Mouse (Mus musculus): ENCODE measurements around the gene Otop2. TPM values are rescaled to one million over a fixed set of nuclear protein-coding genes. Genes with fewer than 3 reads are reported as not detected.
A peak's percentile ranks its signal among the peaks of the same experiment; 100 is the strongest.

Otop2 gene
- 1 to 10 TPM in 3 of 4 experiments, under 1 TPM in 1; 0.91 to 3.2 (median 1.5) TPM for total RNA-seq (2022)

DNA sequence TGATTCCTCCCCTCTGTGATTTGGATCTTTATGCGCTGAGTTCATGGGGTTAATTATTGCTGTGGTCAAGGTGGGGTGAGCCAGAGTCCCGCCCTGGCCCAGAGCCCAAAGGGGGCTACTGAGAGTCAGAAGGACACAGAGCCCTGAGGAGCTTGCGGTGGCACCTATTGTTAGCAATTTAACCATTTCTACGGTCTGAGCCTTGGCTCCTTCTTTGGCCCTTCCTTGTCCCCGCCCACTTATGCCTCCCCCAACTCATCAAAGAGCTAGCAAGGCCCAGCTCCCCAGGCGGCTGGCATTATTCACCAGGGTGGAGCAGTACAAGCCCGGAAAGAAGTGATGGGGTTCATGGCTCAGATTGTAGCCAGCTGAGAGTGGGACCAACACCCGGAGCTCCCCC, at the start of gene Otop2:
TSS of gene Otop2 (plus strand) at position 301 of the 400 bp plus-strand sequence.
- no peak for DNase-seq (ENCODE audit: low spot score in 2 of 2)

DNA sequence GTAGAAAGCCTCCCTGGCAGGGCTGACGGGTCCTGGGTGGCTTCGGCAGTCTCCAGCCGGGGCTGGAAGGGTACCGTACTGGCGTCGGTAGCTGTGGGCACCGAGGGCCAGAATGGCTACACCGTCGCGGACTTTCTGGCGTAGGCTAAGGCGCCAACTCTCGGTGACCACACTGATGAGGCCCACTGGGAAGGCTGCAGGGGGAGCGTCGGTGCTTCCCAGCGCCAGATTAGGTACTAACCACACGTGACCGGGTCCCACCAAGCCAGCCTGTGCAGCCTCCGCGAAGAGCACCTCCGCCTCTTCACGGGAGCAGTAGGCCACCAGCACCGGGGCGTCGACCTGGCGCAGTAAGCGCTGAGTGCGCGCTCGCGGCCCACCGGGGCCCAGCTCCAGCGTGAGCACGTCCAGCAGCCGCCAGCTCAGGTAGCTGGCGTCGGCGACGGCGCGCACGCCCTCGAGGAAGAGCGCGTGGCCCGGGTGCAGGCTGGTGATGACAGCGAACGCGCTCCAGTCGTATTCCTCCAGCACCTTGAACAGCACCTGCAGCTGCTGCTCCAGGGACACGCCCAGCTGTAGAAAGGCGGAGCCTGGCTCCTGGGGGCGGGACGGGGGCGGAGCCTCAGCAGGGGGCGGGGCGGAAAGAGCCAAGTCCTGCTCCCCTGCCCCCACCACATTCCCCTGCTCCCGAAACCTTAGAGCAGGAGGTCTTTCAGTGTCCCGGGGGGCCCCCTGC, 49.0 kb upstream of the Otop2 start:
- DNase-seq (ENCODE audit: low spot score in 2 of 2), result no peak

GRCm38 (mm10) chr11:115259134-115259533, 47.8 kb upstream of the Otop2 start:
- no peak for DNase-seq (ENCODE audit: low spot score in 2 of 2)

DNA sequence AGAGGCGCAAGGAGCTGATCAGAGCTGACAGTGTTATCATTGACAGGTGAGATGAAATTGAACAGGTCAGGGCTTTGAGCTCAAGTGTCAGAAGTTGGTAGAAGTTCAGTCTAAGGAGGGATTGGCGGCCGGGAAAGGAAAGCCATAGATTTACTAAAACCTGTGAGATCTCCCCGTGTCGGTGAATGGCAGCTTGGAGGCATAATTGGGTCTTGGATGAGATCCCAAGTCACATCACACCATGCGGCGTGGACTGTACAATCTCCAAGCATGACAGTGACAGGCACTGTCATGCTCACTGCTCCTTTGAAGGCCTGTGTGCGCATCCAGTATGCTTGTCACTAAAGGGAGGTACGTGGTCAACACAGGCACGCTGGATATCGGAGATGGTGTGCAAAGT, 44.0 kb upstream of the Otop2 start:
- no peak for DNase-seq (ENCODE audit: low spot score in 2 of 2)

DNA sequence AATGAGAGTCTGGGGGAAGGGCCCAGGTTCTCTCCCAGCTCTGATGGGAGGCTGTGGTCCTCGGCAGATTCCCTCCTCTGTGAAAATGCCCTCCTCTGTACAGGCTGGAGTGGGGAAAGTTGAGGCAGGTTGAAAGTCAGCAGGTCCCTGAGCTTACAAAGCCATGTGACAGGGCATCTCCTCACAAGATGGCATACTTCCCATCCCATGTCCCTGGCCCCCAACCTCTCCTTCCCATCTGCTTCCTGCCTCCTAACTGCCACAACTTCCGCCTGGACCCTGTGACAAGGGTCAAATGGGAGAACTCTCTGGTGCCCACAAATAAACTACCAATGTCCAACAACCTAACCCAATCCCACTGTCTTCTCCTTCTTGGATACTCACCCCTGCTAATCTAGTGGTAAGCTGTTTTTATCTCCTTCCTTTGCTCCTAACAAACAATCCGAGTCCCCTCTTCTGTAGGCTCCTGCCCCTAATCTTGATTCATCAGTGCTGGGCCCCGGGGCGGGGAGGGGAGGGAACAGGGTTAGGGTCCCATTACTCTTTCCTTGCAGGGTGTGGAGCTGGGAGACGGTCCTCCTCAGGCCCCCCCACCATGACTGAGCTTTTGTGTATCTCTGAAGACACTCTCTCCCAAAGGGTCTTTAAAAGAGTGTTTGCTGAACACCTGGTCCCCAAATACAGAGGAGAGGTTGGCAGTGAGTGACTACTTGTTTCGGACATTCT, 42.7 kb upstream of the Otop2 start:
- no peak for DNase-seq (ENCODE audit: low spot score in 2 of 2)

- no peak for DNase-seq (ENCODE audit: low spot score in 2 of 2)
These were observed 41.9 kb upstream of the Otop2 start for GRCm38 (mm10) chr11:115264862-115265668.

DNA sequence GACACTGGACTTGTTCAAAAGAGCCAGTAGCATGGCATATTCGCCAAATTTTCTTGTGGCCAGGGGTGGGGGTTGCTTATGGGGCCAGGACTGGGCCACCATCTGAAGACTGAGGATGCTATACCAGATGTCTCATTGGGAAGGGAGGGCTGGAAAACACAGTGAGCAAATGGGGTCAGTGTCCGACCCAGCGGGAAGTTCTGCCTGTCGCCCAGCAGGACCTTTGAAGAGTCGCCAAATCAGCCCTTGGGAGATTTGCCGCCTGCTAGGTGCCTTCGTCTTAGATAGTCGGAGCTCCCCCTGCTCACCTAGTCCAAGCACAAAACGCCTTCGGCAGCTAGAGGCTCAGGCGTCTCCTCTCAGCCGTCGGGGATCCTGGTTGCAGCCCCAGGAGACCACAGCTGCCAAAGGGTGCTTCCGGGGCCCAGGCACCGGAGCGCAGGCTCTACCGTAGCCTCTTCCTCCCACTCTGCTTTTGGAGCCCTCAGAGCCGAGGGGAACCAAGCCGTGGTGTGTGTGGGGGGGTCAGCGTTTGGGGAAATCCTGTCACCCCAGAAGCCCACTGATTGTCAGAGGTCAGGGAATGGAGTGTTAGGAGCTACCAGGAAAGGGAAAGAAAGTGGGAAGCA, 41.1 kb upstream of the Otop2 start:
- DNase-seq (ENCODE audit: low spot score in 2 of 2), result no peak

GRCm38 (mm10) chr11:115266400-115266778, 40.6 kb upstream of the Otop2 start:
- DNase-seq (ENCODE audit: low spot score in 2 of 2), result no peak

DNA sequence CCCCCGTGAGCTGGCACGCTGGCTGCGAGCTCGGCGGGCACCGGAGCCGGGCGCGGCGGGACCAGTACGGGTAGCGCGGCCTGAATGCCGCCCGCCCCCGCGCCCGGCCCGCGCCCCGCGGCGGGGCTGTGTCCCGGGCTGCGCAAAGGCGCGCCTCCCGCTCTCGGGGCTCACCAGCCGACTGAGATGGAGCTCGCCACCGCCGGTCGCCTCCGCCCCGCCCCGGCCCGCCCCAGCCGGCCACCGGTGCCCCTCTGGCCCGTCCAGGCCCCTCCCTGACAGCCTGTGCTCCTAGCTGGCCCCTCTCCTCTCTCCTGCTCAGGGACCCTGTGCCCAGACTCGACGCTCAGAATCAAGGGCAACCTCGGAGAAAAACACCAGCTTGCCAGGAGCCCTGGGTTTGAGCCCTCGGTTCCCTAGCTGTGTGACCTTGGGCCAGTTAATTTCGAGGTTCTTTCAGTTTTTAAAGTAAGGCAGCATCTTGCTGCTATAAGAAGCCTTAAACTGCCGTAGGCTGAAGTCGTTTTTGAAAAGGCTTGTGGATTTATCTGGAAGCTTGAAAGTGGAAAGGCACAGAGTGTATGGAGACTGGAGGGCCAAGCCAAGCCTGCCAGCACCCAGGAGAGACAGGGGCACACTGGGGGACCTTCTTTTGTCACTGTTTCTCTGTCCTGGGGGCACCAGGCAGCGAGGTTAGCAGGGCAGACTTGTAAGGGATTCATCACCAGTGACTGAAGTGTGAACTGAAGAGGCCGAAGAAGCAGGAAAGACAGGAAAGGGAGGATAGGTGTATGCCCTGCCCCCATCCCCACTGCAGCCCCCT, 39.7 kb upstream of the Otop2 start, which contains the start of gene Grin2c:
TSS of gene Grin2c (minus strand) at position 183 of the 823 bp plus-strand sequence.
- no peak for DNase-seq (ENCODE audit: low spot score in 2 of 2)

GRCm38 (mm10) chr11:115267958-115268357, 39.0 kb upstream of the Otop2 start:
- DNase-seq (ENCODE audit: low spot score in 2 of 2), result no peak

DNA sequence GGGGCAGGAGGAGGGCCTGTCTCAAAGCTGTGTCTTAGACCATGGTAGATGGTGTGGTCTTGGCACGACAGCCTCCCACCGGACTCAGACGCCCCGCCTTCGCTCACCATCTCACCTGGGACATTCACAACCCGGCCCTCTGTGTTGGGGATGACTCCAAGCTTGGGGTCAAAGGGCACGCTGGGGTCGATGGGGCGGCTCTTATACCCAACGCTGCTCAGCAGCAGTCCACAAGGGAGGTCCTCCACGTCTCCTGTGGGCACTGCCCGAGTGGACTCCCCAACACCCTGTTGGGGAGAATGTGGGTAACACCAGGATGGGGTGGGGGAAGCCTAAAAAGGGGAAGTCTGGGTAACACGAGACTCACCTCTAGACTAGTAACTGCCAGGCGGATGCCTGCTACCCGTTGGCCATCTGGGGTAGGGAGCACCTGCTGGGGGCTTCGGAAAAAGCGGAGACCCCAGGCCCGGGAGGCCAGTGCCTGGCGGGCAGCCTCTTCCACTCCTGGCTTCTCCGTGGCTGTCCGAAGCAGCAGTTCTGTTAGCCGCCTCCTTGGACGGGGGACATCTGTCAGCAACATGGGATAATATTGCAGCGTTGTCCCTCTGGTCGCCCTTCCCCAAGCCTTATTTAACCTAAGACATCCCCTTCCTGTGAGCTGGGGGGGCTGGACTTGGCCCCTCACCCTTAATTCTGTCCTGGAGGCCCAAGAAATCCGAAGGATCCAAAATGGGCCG, 37.5 kb upstream of the Otop2 start:
- DNase-seq (ENCODE audit: low spot score in 2 of 2), result no peak

GRCm38 (mm10) chr11:115270148-115270861, 36.7 kb upstream of the Otop2 start:
- peak; percentile 60 to 74 for DNase-seq (ENCODE audit: low spot score in 2 of 2)

DNA sequence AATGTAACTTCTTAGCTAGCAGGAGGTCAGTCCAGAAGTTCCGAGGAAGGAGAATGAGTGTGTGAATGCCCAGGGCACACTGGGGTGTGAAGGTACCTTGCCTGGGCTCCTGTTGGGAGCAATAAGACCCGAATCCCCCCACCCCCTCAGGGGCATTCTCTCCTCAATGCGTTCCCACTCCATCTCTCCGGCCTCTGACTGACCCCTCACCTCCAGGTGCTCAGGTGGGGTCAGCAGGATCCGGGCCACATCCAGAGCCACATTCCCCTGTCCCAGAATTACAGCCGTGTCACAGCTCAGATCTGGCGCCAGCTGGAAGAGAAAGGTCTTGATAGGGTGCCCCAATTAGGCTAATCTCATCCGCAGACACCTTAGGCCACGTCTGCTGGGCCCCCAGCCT, 35.9 kb upstream of the Otop2 start:
- DNase-seq (ENCODE audit: low spot score in 2 of 2), result no peak

DNA sequence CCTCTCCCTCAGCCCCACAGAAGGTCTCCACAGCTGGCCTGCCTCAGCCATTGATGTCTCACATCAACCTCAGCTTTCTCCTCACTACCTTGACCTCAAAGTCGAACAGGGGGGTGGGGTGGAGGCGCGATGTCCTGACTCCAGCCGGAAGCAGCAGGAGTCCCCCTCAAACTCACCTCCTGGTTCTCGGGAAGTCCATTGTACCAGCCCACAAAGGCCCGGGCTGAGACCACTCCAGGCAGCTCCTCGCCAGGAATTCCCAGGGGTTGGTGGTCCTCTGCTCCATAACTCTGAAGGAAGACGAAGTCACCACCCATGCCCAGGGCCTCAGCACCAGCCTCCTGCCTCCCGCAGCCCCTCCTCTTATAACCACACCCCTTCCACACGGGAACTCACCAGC, 35.5 kb upstream of the Otop2 start:
- DNase-seq (ENCODE audit: low spot score in 2 of 2), result no peak

DNA sequence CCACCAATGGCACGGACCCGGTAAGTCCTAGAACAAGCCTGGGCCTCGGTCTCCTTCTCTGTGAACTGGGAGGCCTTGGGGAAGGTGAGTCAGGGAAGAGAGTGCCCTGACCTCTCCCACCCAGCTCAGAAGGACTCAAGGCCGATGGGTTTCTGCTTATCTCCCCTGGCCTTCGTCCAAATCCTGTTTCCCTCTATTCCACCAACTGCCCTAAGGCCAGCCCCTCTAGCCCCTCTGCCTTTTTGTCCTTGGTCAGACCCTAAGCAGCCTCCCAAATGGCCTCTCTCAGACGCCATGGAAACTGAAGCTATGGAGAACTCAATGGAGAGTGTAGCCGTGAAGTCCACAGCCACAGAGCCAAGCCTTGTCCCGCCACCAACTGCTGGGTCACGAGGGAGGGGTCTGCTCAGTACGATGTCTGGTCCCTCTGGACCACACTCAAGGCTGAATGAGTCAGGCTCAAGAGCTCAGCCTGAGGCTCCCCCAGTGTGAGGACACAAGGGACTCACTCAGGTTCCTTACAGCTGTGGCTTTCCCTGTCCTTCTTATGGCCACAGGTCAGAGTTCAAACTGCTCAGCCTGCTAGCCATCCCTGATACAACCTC, 34.0 kb upstream of the Otop2 start:
- no peak for DNase-seq (ENCODE audit: low spot score in 2 of 2)

DNA sequence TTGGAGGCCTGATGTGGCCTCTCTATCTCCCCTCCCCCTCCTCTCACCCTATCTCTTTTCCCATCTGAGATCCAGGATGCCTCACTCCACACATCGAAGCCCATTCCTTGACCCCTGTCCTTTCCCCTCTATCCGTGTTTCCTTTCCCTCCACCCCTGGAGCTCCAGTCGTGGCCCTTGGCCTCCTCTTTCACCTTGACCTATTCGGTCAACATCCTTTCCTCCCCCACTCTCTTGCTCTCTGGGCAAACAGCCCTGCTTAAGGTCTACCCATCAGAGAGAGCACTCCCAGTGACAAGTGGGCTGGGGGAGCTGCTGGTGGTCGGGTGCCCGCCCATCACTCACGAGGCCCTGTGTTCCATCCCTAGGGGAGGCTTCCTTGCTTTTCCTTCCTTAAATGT, 33.2 kb upstream of the Otop2 start:
- DNase-seq (ENCODE audit: low spot score in 2 of 2), result no peak

- no peak for DNase-seq (ENCODE audit: low spot score in 2 of 2)
These were observed 32.8 kb upstream of the Otop2 start for GRCm38 (mm10) chr11:115274178-115274577.

DNA sequence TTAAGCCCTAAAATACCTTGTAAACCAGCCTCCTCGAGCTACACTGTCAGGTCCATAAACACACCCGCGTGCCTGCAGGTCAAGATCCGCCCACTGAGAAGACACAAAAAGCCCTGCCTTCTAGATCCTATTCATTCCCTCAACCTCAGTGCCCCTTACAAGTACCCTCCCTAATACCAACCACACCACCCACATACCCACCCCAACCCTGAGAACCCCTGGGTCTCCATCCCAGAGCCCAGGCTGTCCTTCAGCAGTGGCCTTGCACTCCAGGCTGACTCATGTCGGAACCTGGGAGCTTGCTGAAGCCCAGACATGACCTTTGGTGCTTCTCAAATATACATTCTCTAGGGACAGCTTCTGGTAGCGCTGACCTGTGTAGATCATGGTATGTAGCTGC, 32.2 kb upstream of the Otop2 start:
- no peak for DNase-seq (ENCODE audit: low spot score in 2 of 2)

GRCm38 (mm10) chr11:115275509-115275908, 31.5 kb upstream of the Otop2 start:
- no peak for DNase-seq (ENCODE audit: low spot score in 2 of 2)
